Mouse (Mus musculus): Measurements from ENCODE around the gene Klhl25.
"Not testable (repeated sequence)": the region's sequence is repeated elsewhere in the genome, so short reads cannot be mapped to it uniquely, and the experiment has no call there.

Klhl25 gene

DNA sequence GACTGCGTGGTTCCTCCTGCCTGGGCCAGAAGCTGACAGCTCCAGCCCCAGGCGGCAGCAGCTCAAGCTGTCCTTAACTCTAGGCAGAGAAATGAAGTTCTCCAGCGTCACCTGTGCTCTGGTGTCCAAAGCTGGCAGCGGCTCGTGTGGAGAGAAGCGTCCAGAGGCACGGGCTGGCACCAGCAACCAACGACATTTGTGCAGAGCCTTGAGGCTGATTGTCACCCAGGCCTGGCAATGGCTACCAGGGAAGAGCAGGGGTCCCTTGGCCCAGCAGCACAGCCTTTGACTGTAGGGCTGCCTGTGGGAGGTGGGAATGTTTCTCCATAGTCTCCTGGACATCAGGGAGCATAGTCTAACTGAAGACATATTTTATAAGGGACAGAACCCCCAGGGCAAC lies 24.6 kb downstream of the Klhl25 start:
- CTCF ChIA-PET = interaction anchor here (1.0 kb wide), 1 partner anchor 17 kb away, joined by 3 read pairs; no protein-coding TSS in a partner anchor

DNA sequence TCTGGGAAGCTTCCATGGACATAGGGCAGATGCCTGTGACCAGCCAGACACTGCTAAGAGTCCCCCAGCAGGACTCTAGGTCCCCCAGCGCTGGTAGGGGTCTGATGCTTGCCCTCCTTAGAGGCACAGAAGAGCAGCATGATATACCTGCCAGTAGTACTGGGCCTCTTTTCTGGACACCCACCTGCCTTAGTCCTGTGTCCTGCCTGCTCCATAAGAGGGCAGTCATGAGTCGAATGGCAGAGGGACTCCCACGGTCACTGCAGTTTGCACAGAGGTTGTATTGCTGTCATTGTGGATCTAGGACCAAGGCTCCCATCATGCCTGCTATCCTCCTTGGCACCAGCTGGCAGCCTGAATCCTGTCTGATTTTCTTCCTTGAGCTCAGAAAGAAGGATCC lies 25.1 kb downstream of the Klhl25 start:
- CTCF ChIA-PET = interaction anchor here (1.0 kb wide), 1 partner anchor 17 kb away, joined by 3 read pairs; no protein-coding TSS in a partner anchor

GRCm38 (mm10) chr7:75873746-75874145 lies 25.6 kb downstream of the Klhl25 start:
- CTCF ChIA-PET = no interaction called here

DNA sequence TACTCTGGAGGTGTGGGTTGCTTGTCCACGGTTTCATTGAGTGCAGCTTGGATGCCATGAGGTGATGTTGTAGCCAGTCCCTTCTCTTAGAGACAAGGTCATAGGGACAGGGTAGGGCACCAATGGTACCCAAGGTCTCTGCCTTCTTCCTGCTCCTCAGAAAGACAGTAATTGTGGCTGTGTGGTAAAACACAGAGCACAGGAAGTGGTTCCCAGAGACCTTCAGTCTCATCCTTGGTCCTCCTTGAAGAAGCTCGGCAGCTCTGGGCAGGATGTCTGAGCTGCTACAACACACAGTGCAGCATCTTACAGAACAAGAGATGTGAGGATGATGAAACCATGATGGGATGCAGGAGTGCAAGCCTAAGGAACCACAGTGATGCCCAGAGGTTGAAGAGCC lies 31.3 kb downstream of the Klhl25 start:
- CTCF ChIA-PET = not testable (repeated sequence)

DNA sequence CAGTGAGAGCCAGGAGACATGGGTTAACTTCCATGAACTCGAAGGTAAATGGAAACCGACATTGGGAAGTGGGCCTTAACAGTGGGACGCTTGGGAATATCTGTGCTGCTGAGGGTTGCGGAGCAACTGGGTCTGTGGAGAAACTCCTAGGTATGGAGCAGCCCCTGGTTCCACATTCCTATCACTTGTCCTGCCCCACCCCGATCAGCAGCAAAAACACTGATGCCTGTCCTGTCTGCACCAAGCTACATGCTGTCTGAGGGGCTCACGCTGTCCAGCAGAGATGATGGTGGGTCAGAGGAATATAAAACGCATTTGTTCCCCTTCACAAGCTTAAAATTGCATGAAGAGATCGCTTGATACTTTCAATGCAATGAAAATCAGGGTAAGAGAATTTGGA lies 32.1 kb downstream of the Klhl25 start:
- CTCF ChIA-PET = interaction anchor here (1.6 kb wide), 1 partner anchor 33 kb away, joined by 5 read pairs; the partner anchor contains the start of gene Klhl25

GRCm38 (mm10) chr7:75880650-75881049 lies 32.5 kb downstream of the Klhl25 start:
- CTCF ChIA-PET = interaction anchor here (0.5 to 1.6 kb wide), 3 partner anchors 33 to 139 kb away, joined by 3 to 5 read pairs (median 4); partner anchors contain the start of gene Klhl25

DNA sequence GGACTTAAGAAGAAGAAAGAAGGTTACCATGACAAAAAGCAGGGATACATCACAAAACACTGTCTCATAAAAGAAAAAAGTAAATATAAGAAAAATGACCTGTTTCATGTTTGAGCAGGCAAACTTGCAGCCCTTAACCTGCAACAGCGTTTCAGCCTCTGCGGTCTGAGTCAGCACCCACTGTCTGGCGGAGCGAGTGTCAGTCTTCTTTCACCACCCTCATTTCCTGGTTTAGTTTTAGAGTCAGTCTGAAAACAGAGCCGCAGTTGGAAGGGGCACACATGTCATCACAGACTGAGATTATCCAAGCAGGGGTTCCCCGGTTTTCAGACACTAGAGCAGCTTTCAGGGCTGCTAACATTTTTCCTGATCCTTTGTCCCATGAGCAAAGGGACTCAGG lies 33.3 kb downstream of the Klhl25 start:
- CTCF ChIA-PET = interaction anchor here (0.5 to 1.6 kb wide), 3 partner anchors 34 to 139 kb away, joined by 3 to 5 read pairs (median 4); partner anchors contain the start of gene Klhl25

GRCm38 (mm10) chr7:75881791-75882190 lies 33.7 kb downstream of the Klhl25 start:
- CTCF ChIA-PET = no interaction called here

DNA sequence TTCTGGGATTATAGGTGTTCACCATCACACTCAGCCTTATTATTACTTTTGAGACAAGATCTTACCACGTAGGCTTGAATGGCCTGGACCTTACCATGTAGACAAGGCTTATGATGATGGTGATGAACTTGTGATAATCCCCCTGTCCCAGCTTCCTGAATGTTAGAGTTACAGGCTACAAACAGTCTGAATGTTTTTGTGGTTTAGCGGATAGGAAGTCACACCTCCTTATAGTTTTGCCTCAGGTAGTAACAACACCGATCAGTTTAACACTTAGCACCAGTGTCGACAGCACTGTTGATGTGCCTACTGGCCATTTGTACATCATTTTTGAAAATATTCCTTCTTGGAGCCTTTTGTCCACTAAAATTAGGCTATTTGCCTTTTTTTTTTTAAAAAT lies 43.4 kb downstream of the Klhl25 start:
- CTCF ChIA-PET = no interaction called here

- CTCF ChIA-PET = no interaction called here
These were observed 44.6 kb downstream of the Klhl25 start for GRCm38 (mm10) chr7:75892737-75893136.

GRCm38 (mm10) chr7:75893709-75894108 lies 45.6 kb downstream of the Klhl25 start:
- CTCF ChIA-PET = no interaction called here

- CTCF ChIA-PET = no interaction called here
These were observed 48.9 kb downstream of the Klhl25 start for GRCm38 (mm10) chr7:75897041-75897440.

- CTCF ChIA-PET = no interaction called here
These were observed 51.0 kb downstream of the Klhl25 start for GRCm38 (mm10) chr7:75899102-75899501.

GRCm38 (mm10) chr7:75899517-75899916 lies 51.4 kb downstream of the Klhl25 start:
- CTCF ChIA-PET = no interaction called here

GRCm38 (mm10) chr7:75899954-75900353 lies 51.8 kb downstream of the Klhl25 start:
- CTCF ChIA-PET = no interaction called here

- CTCF ChIA-PET = no interaction called here
These were observed 57.0 kb downstream of the Klhl25 start for GRCm38 (mm10) chr7:75905145-75905544.

- CTCF ChIA-PET = interaction anchor here (0.6 kb wide), 1 partner anchor 1646 kb away, joined by 4 read pairs; no protein-coding TSS in a partner anchor
These were observed 62.0 kb downstream of the Klhl25 start for GRCm38 (mm10) chr7:75910035-75910651.

GRCm38 (mm10) chr7:75910652-75911035 lies 62.5 kb downstream of the Klhl25 start:
- CTCF ChIA-PET = no interaction called here

- CTCF ChIA-PET = interaction anchor here (1.5 kb wide), 1 partner anchor 85 kb away, joined by 7 read pairs; no protein-coding TSS in a partner anchor
These were observed 65.8 kb downstream of the Klhl25 start for GRCm38 (mm10) chr7:75913952-75914351.

DNA sequence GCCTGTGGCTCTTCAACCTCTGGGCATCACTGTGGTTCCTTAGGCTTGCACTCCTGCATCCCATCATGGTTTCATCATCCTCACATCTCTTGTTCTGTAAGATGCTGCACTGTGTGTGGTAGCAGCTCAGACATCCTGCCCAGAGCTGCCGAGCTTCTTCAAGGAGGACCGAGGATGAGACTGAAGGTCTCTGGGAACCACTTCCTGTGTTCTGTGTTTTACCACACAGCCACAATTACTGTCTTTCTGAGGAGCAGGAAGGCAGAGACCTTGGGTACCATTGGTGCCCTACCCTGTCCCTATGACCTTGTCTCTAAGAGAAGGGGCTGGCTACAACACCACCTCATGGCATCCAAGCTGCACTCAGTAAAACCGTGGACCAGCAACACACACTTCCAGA lies 67.4 kb downstream of the Klhl25 start:
- CTCF ChIA-PET = not testable (repeated sequence)

DNA sequence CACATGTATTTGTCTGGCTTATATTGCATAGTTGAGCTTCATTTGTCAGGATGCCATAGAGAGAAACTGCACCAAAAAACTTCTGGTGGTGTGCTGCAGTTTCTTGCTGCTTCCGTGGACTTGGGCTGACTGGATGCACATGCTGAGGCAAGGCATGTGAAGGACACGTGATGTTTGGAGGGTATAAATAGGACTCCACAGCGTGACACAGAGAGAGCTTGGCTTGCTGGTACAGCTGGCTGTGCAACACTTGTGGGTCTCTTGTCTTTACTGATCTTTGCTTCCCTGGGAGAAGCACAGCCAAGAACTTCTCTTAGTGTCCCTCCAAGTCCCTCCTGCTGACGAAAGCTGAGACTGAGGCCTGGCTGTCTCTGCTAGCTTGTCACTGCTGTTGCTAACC lies 69.6 kb downstream of the Klhl25 start:
- CTCF ChIA-PET = no interaction called here

GRCm38 (mm10) chr7:75919745-75920144 lies 71.6 kb downstream of the Klhl25 start:
- CTCF ChIA-PET = not testable (repeated sequence)
